Mouse (Mus musculus): ENCODE measurements around the gene Prdx2. TPM values are rescaled to one million over a fixed set of nuclear protein-coding genes. Genes with fewer than 3 reads are reported as not detected.

Prdx2 gene
- polyA plus RNA-seq, 1 experiment = 111 TPM

- H3K27me3 ChIP-seq (ENCODE audit: control insufficient read depth) = no peaks in the 10 kb centered on the region
- H3K36me3 ChIP-seq (ENCODE audit: control insufficient read depth) = peaks cover 17% of the 10 kb centered on the region
- H3K9me3 ChIP-seq (ENCODE audit: control insufficient read depth, low read length) = no peaks in the 10 kb centered on the region
- TF ChIP-seq TAL1 (IDR thresholded peaks at IDR 0.05; ENCODE audit: low read length) (no peak), GATA1 (IDR thresholded peaks at IDR 0.05; ENCODE audit: low read length) (no peak)
- peaks cover 20% of the 10 kb centered on the region for H3K4me1 ChIP-seq (ENCODE audit: control insufficient read depth)
- peak overlapping the region; percentile 14 for H3K4me3 ChIP-seq (replicated peaks)
These were observed 28.4 kb downstream of the Prdx2 start for GRCm38 (mm10) chr8:84997649-84998295.

GRCm38 (mm10) chr8:85007686-85008085 lies 38.3 kb downstream of the Prdx2 start:
- no peak overlapping the region for H3K4me3 ChIP-seq (replicated peaks)
- H3K27me3 ChIP-seq (ENCODE audit: control insufficient read depth) = peaks cover 40% of the 10 kb centered on the region
- H3K36me3 ChIP-seq (ENCODE audit: control insufficient read depth) = peaks cover 2% of the 10 kb centered on the region; the same call in 1 of the 2 replicates
- TF ChIP-seq TAL1 (IDR thresholded peaks at IDR 0.05; ENCODE audit: low read length) (no peak), GATA1 (IDR thresholded peaks at IDR 0.05; ENCODE audit: low read length) (no peak)
- H3K4me1 ChIP-seq (ENCODE audit: control insufficient read depth) = peaks cover 6% of the 10 kb centered on the region
- H3K9me3 ChIP-seq (ENCODE audit: control insufficient read depth, low read length) = no peaks in the 10 kb centered on the region

- no peaks in the 10 kb centered on the region for H3K36me3 ChIP-seq (ENCODE audit: control insufficient read depth)
- H3K27me3 ChIP-seq (ENCODE audit: control insufficient read depth) = peaks cover 62% of the 10 kb centered on the region
- no peak for TF ChIP-seq TAL1 (IDR thresholded peaks at IDR 0.05; ENCODE audit: low read length)
- TF ChIP-seq GATA1 (IDR thresholded peaks at IDR 0.05; ENCODE audit: low read length) = no peak
- no peak overlapping the region for H3K4me3 ChIP-seq (replicated peaks)
- H3K9me3 ChIP-seq (ENCODE audit: control insufficient read depth, low read length) = no peaks in the 10 kb centered on the region
- peaks cover 13% of the 10 kb centered on the region for H3K4me1 ChIP-seq (ENCODE audit: control insufficient read depth)
These were observed 41.9 kb downstream of the Prdx2 start for GRCm38 (mm10) chr8:85011242-85011641.

GRCm38 (mm10) chr8:85013230-85013840 lies 43.9 kb downstream of the Prdx2 start:
- Histone ChIP-seq H3K4me3 (replicated peaks) (no peak overlapping the region), H3K27me3 (ENCODE audit: control insufficient read depth) (peaks cover 54% of the 10 kb centered on the region)
- TF ChIP-seq TAL1 (IDR thresholded peaks at IDR 0.05; ENCODE audit: low read length) = no peak
- no peak for TF ChIP-seq GATA1 (IDR thresholded peaks at IDR 0.05; ENCODE audit: low read length)

GRCm38 (mm10) chr8:85014431-85014830 lies 45.0 kb downstream of the Prdx2 start, which contains the start of gene Best2:
TSS of gene Best2 (minus strand) at chr8:85014531.
- TF ChIP-seq TAL1 (IDR thresholded peaks at IDR 0.05; ENCODE audit: low read length) (no peak), GATA1 (IDR thresholded peaks at IDR 0.05; ENCODE audit: low read length) (no peak)
- H3K4me1 ChIP-seq (ENCODE audit: control insufficient read depth) = peaks cover 10% of the 10 kb centered on the region
- no peak within 1 kb of the TSS for H3K4me3 ChIP-seq (replicated peaks)
- H3K9me3 ChIP-seq (ENCODE audit: control insufficient read depth, low read length) = no peaks in the 10 kb centered on the region
- H3K36me3 ChIP-seq (ENCODE audit: control insufficient read depth) = peaks cover 26% of the 10 kb centered on the region
- peaks cover 45% of the 10 kb centered on the region for H3K27me3 ChIP-seq (ENCODE audit: control insufficient read depth)

More at GRCm38 (mm10) chr8:85013230-85013840, 43.9 kb downstream of the Prdx2 start:
- Histone ChIP-seq H3K9me3 (ENCODE audit: control insufficient read depth, low read length) (no peaks in the 10 kb centered on the region), H3K36me3 (ENCODE audit: control insufficient read depth) (peaks cover 15% of the 10 kb centered on the region), H3K4me1 (ENCODE audit: control insufficient read depth) (peaks cover 8% of the 10 kb centered on the region)

GRCm38 (mm10) chr8:85016724-85017123 lies 47.3 kb downstream of the Prdx2 start:
- Histone ChIP-seq H3K9me3 (ENCODE audit: control insufficient read depth, low read length) (no peaks in the 10 kb centered on the region), H3K27me3 (ENCODE audit: control insufficient read depth) (peaks cover 28% of the 10 kb centered on the region), H3K36me3 (ENCODE audit: control insufficient read depth) (peaks cover 48% of the 10 kb centered on the region), H3K4me3 (replicated peaks) (no peak overlapping the region), H3K4me1 (ENCODE audit: control insufficient read depth) (peaks cover 12% of the 10 kb centered on the region)
- TF ChIP-seq TAL1 (IDR thresholded peaks at IDR 0.05; ENCODE audit: low read length) = no peak
- TF ChIP-seq GATA1 (IDR thresholded peaks at IDR 0.05; ENCODE audit: low read length) = no peak

GRCm38 (mm10) chr8:85017209-85017608 lies 47.8 kb downstream of the Prdx2 start:
- TF ChIP-seq TAL1 (IDR thresholded peaks at IDR 0.05; ENCODE audit: low read length) (no peak), GATA1 (IDR thresholded peaks at IDR 0.05; ENCODE audit: low read length) (no peak)
- Histone ChIP-seq H3K36me3 (ENCODE audit: control insufficient read depth) (peaks cover 53% of the 10 kb centered on the region), H3K9me3 (ENCODE audit: control insufficient read depth, low read length) (no peaks in the 10 kb centered on the region), H3K27me3 (ENCODE audit: control insufficient read depth) (peaks cover 26% of the 10 kb centered on the region), H3K4me3 (replicated peaks) (no peak overlapping the region), H3K4me1 (ENCODE audit: control insufficient read depth) (peaks cover 12% of the 10 kb centered on the region)

- Histone ChIP-seq H3K36me3 (ENCODE audit: control insufficient read depth) (peaks cover 71% of the 10 kb centered on the region), H3K27me3 (ENCODE audit: control insufficient read depth) (no peaks in the 10 kb centered on the region), H3K4me1 (ENCODE audit: control insufficient read depth) (peaks cover 33% of the 10 kb centered on the region), H3K9me3 (ENCODE audit: control insufficient read depth, low read length) (no peaks in the 10 kb centered on the region), H3K4me3 (replicated peaks) (no peak overlapping the region)
- TF ChIP-seq TAL1 (IDR thresholded peaks at IDR 0.05; ENCODE audit: low read length) (no peak), GATA1 (IDR thresholded peaks at IDR 0.05; ENCODE audit: low read length) (no peak)
These were observed 52.2 kb downstream of the Prdx2 start for GRCm38 (mm10) chr8:85021514-85022055.

- H3K27me3 ChIP-seq (ENCODE audit: control insufficient read depth) = no peaks in the 10 kb centered on the region
- TF ChIP-seq GATA1 (IDR thresholded peaks at IDR 0.05; ENCODE audit: low read length) (no peak), TAL1 (IDR thresholded peaks at IDR 0.05; ENCODE audit: low read length) (no peak)
- H3K9me3 ChIP-seq (ENCODE audit: control insufficient read depth, low read length) = no peaks in the 10 kb centered on the region
- H3K36me3 ChIP-seq (ENCODE audit: control insufficient read depth) = peaks cover 61% of the 10 kb centered on the region
- peak overlapping the region; percentile 99 for H3K4me3 ChIP-seq (replicated peaks)
- H3K4me1 ChIP-seq (ENCODE audit: control insufficient read depth) = peaks cover 44% of the 10 kb centered on the region
These were observed 54.5 kb downstream of the Prdx2 start for GRCm38 (mm10) chr8:85023846-85024245.

Other genes with a start within 250 kb of the Prdx2 start
- gene G430095P16Rik, start 246.6 kb upstream of the Prdx2 start, polyA plus RNA-seq (2012) = 11.0 and 11.9 TPM in 2 replicates
- 1.9 and 2.6 TPM in 2 replicates for gene Nfix, start 169.2 kb upstream of the Prdx2 start, polyA plus RNA-seq (2012)
- 1.3 and 1.5 TPM in 2 replicates for gene Dand5, start 146.8 kb upstream of the Prdx2 start, polyA plus RNA-seq (2012)
- gene Gadd45gip1, start 138.1 kb upstream of the Prdx2 start, polyA plus RNA-seq (2012) = 10.3 and 11.6 TPM in 2 replicates
- gene Rad23a, start 128.9 kb upstream of the Prdx2 start, polyA plus RNA-seq (2012) = 740 and 808 TPM in 2 replicates
- 29.4 and 30.9 TPM in 2 replicates for gene Calr, start 122.7 kb upstream of the Prdx2 start, polyA plus RNA-seq (2012)
- 9.0 and 9.3 TPM in 2 replicates for gene Farsa, start 112.6 kb upstream of the Prdx2 start, polyA plus RNA-seq (2012)
- gene Syce2, start 97.5 kb upstream of the Prdx2 start, polyA plus RNA-seq (2012) = 15.0 TPM in 2 replicates
- gene Gcdh, start 75.7 kb upstream of the Prdx2 start, polyA plus RNA-seq (2012) = 15.0 and 18.3 TPM in 2 replicates
- 358 and 362 TPM in 2 replicates for gene Klf1, start 67.7 kb upstream of the Prdx2 start, polyA plus RNA-seq (2012)
- 4.8 and 7.7 TPM in 2 replicates for gene Dnase2a, start 61.0 kb upstream of the Prdx2 start, polyA plus RNA-seq (2012)
- 0.01 and 0.08 TPM in 2 replicates for gene Mast1, start 32.2 kb upstream of the Prdx2 start, polyA plus RNA-seq (2012)
- gene Rtbdn, start 22.6 kb upstream of the Prdx2 start, polyA plus RNA-seq (2012) = not detected in 2 replicates
- not detected in 2 replicates for gene Gm49661, start 154 bp upstream of the Prdx2 start, polyA plus RNA-seq (2012)
- gene Rnaseh2a, start 180 bp downstream of the Prdx2 start, polyA plus RNA-seq (2012) = 162 and 179 TPM in 2 replicates
- gene Junb, start 9.1 kb downstream of the Prdx2 start, polyA plus RNA-seq (2012) = 9.6 and 10.3 TPM in 2 replicates
- 0.46 and 0.58 TPM in 2 replicates for gene Hook2, start 21.0 kb downstream of the Prdx2 start, polyA plus RNA-seq (2012)
- gene Best2, start 44.9 kb downstream of the Prdx2 start, polyA plus RNA-seq (2012) = not detected in 2 replicates
- gene Asna1, start 55.7 kb downstream of the Prdx2 start, polyA plus RNA-seq (2012) = 18.6 and 31.0 TPM in 2 replicates
- 77.0 and 92.3 TPM in 2 replicates for gene Trir, start 57.2 kb downstream of the Prdx2 start, polyA plus RNA-seq (2012)
- gene Tnpo2, start 67.3 kb downstream of the Prdx2 start, polyA plus RNA-seq (2012) = 1.7 and 1.8 TPM in 2 replicates
- gene Fbxw9, start 90.5 kb downstream of the Prdx2 start, polyA plus RNA-seq (2012) = 0.54 and 0.63 TPM in 2 replicates
- gene Gm5741, start 98.4 kb downstream of the Prdx2 start, polyA plus RNA-seq (2012) = 0.37 TPM in 1 of 2 replicates, not detected in the other
- 2.0 and 2.1 TPM in 2 replicates for gene Dhps, start 102.2 kb downstream of the Prdx2 start, polyA plus RNA-seq (2012)
- gene Wdr83os, start 111.2 kb downstream of the Prdx2 start, polyA plus RNA-seq (2012) = 0.28 and 1.5 TPM in 2 replicates
- 2.7 and 4.7 TPM in 2 replicates for gene Wdr83, start 111.7 kb downstream of the Prdx2 start, polyA plus RNA-seq (2012)
- gene Man2b1, start 113.7 kb downstream of the Prdx2 start, polyA plus RNA-seq (2012) = 0.13 and 0.27 TPM in 2 replicates
- 0.01 TPM in 1 of 2 replicates, not detected in the other for gene Zfp791, start 153.5 kb downstream of the Prdx2 start, polyA plus RNA-seq (2012)
- gene Cks1brt, start 182.3 kb downstream of the Prdx2 start, polyA plus RNA-seq (2012) = not detected in 2 replicates

All from erythroblast, embryonic 14.5 days (primary cell).